7 mouse cellular contexts compared by ENCODE assay signal in the genomic region with DNA sequence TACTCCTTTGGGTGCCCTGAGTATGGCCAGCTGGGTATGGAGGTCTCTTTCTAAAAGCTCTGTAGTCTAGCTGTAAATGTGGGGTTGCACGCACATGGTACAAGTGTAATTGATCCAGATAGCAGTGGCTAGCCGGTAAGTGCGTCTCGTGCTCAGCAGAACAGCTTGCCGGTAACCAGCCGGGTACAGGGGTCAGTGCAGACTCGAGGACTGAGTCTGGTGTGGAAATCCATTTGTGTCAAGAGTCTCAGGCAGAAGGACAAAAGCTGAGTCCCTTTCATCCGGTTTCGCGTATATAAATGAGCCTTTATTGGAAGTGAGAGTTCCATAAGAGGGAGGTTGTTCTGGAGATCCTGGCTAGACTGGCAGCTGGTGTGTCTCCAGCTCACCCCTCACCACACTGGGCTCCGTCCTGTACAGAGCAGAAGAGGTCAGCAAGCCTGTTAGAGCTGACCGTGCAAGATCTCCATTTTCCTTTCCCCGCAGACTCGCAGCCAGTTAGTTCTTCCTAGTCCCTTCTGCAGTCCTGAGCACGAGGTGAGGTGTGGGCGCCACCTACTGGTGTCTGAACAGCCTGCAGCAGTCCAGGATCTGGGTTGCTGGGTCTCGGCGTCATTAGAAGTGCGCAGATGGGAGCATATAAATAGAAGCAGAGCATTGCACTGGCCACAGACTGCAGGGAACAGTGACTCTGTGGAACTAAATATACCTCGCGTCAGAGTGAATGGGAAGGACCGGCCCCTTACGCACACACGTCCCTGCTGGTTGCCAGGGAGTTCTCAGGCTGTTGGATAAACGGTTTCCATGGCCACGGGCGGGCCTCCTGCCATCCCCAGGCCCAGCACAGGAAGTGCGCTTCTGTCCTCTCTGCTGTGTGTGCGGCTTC. TPM values are rescaled to one million over a fixed set of nuclear protein-coding genes. Genes with fewer than 3 reads are reported as not detected.
DNase-seq lines count a peak whose midpoint lies in the region; ATAC-seq lines count a peak whose summit lies in the region.

No protein-coding gene starts in this region.

- no peak overlapping the region for H3K4me3 ChIP-seq in embryonic facial prominence, embryonic 14.5 days (ENCODE audit: low read depth, low read length)
- H3K4me3 ChIP-seq in kidney, embryonic 14.5 days (ENCODE audit: low read length), result no peak overlapping the region
- no peak overlapping the region for H3K4me3 ChIP-seq in limb, embryonic 15.5 days

- no peaks in the 10 kb centered on the region for H3K27me3 ChIP-seq in embryonic facial prominence, embryonic 14.5 days (replicated peaks; ENCODE audit: control insufficient read depth, insufficient read depth, low read length)
- no peaks in the 10 kb centered on the region for H3K27me3 ChIP-seq in kidney, embryonic 14.5 days (ENCODE audit: control insufficient read depth, insufficient read depth, low read length)
- no peaks in the 10 kb centered on the region for H3K27me3 ChIP-seq in limb, embryonic 15.5 days

- H3K4me2 ChIP-seq in embryonic facial prominence, embryonic 14.5 days (ENCODE audit: low read depth, low read length), result no peak overlapping the region
- H3K4me2 ChIP-seq in kidney, embryonic 14.5 days (replicated peaks; ENCODE audit: low read depth, low read length), result no peak overlapping the region
- no peak overlapping the region for H3K4me2 ChIP-seq in limb, embryonic 15.5 days

- no peak overlapping the region for H3K9ac ChIP-seq in embryonic facial prominence, embryonic 14.5 days (ENCODE audit: low read depth, low read length)
- no peak overlapping the region for H3K9ac ChIP-seq in kidney, embryonic 14.5 days (ENCODE audit: low read depth, low read length)
- H3K9ac ChIP-seq in limb, embryonic 15.5 days, result no peak overlapping the region

- WGBS in embryonic facial prominence, embryonic 14.5 days, result 55% methylated on average over 29 of the region's 29 CpGs
- WGBS in kidney, embryonic 14.5 days, result 55% methylated on average over 29 of the region's 29 CpGs
- 52% methylated on average over 29 of the region's 29 CpGs for WGBS in limb, embryonic 15.5 days

- DNase-seq in adrenal gland, postnatal 25 days, result peak; percentile 89
- DNase-seq in embryonic facial prominence, embryonic 14.5 days (ENCODE audit: low spot score), result peak; percentile 90
- peak; percentile 92 to 96 for DNase-seq in heart, adult 9 months (ENCODE audit: low spot score in 2 of 2)
- DNase-seq in monocyte, adult 2 months (ENCODE audit: low read depth in 1 of 2, low spot score in 2 of 2), result peak; percentile 57 to 78
- peak; percentile 69 to 84 for DNase-seq in spleen, postnatal 14 days (ENCODE audit: low spot score in 2 of 2)

- peaks cover 98% of the 10 kb centered on the region for H3K36me3 ChIP-seq in embryonic facial prominence, embryonic 14.5 days (ENCODE audit: control insufficient read depth, insufficient read depth, low read length)
- peaks cover 98% of the 10 kb centered on the region for H3K36me3 ChIP-seq in kidney, embryonic 14.5 days (ENCODE audit: control insufficient read depth, insufficient read depth, low read length)
- H3K36me3 ChIP-seq in limb, embryonic 15.5 days, result peaks cover 93% of the 10 kb centered on the region

- no peaks in the 10 kb centered on the region for H3K9me3 ChIP-seq in embryonic facial prominence, embryonic 14.5 days (ENCODE audit: control insufficient read depth, low read length)
- H3K9me3 ChIP-seq in kidney, embryonic 14.5 days (ENCODE audit: control insufficient read depth, low read length), result no peaks in the 10 kb centered on the region
- no peaks in the 10 kb centered on the region for H3K9me3 ChIP-seq in limb, embryonic 15.5 days

- H3K4me1 ChIP-seq in embryonic facial prominence, embryonic 14.5 days (ENCODE audit: control insufficient read depth, insufficient read depth, low read length), result no peaks in the 10 kb centered on the region
- H3K4me1 ChIP-seq in kidney, embryonic 14.5 days (ENCODE audit: control insufficient read depth, insufficient read depth, low read length), result peaks cover 10% of the 10 kb centered on the region
- peaks cover 35% of the 10 kb centered on the region for H3K4me1 ChIP-seq in limb, embryonic 15.5 days

- no peak overlapping the region for H3K27ac ChIP-seq in embryonic facial prominence, embryonic 14.5 days (replicated peaks; ENCODE audit: low read depth, low read length)
- peak overlapping the region; percentile 62; the same call in 1 of the 2 replicates for H3K27ac ChIP-seq in kidney, embryonic 14.5 days (ENCODE audit: low read depth, low read length)
- peak overlapping the region; percentile 51 for H3K27ac ChIP-seq in limb, embryonic 15.5 days

- ATAC-seq in embryonic facial prominence, embryonic 14.5 days (ENCODE audit: low read depth), result peak; percentile 87
- peak; percentile 22; the same call in 1 of the 2 replicates for ATAC-seq in kidney, embryonic 14.5 days (ENCODE audit: low FRiP score, low TSS enrichment)
- ATAC-seq in limb, embryonic 15.5 days (ENCODE audit: insufficient number of reproducible peaks, low FRiP score, low TSS enrichment, low read depth), result peak; percentile 68

RNA-seq across cellular contexts. Expression of gene Rcc2, which starts 13.4 kb away (rescaled TPM):
- total RNA-seq in adrenal gland, postnatal 25 days (2021), result 82.0 and 87.5 TPM in 2 replicates
- 31.1 and 31.6 TPM in 2 replicates for polyA plus RNA-seq in embryonic facial prominence, embryonic 14.5 days (2014; fragmentation: Nextera tagmentation; extraction: Ambion mirVana)
- polyA plus RNA-seq in kidney, embryonic 14.5 days (2014; fragmentation: Nextera tagmentation; extraction: Ambion mirVana), result 35.3 and 45.2 TPM in 2 replicates
- 31.0 and 32.5 TPM in 2 replicates for polyA plus RNA-seq in limb, embryonic 15.5 days (2015; fragmentation: Nextera tagmentation; extraction: Ambion mirVana)

RNA-seq across cellular contexts. Expression of gene Padi6, which starts 28.7 kb away (rescaled TPM):
- 0.15 TPM in 1 of 2 replicates, not detected in the other for total RNA-seq in adrenal gland, postnatal 25 days (2021)
- polyA plus RNA-seq in embryonic facial prominence, embryonic 14.5 days (2014; fragmentation: Nextera tagmentation; extraction: Ambion mirVana), result not detected in 2 replicates
- polyA plus RNA-seq in kidney, embryonic 14.5 days (2014; fragmentation: Nextera tagmentation; extraction: Ambion mirVana), result not detected in 2 replicates
- not detected in 2 replicates for polyA plus RNA-seq in limb, embryonic 15.5 days (2015; fragmentation: Nextera tagmentation; extraction: Ambion mirVana)

RNA-seq across cellular contexts. Expression of gene Arhgef10l, which starts 47.9 kb away (rescaled TPM):
- total RNA-seq in adrenal gland, postnatal 25 days (2021), result 10.0 and 16.6 TPM in 2 replicates
- 13.4 and 14.8 TPM in 2 replicates for polyA plus RNA-seq in embryonic facial prominence, embryonic 14.5 days (2014; fragmentation: Nextera tagmentation; extraction: Ambion mirVana)
- polyA plus RNA-seq in kidney, embryonic 14.5 days (2014; fragmentation: Nextera tagmentation; extraction: Ambion mirVana), result 11.8 and 18.2 TPM in 2 replicates
- 22.4 and 23.0 TPM in 2 replicates for polyA plus RNA-seq in limb, embryonic 15.5 days (2015; fragmentation: Nextera tagmentation; extraction: Ambion mirVana)

Comparison
In these comparisons a context has a peak if more than half of its experiments do, and no peak if none do; other contexts are left out.
1. ATAC-seq: peak in every context shown above with its lines; median percentile 87 in embryonic facial prominence, embryonic 14.5 days; 68 in limb, embryonic 15.5 days; 22 in kidney, embryonic 14.5 days.